Mouse (Mus musculus) erythroblast, embryonic 14.5 days (primary cell): ENCODE data around the gene Dynlrb1.

Experiments used
- GATA1 ChIP-seq: IDR thresholded peaks from 2 replicates; pipeline ENCODE4 v1.6.1; 2012; ENCODE audit warnings: low read length, inconsistent platforms, mixed read lengths
- TAL1 ChIP-seq: IDR thresholded peaks from 3 replicates; pipeline ENCODE4 v1.6.1; 2012; ENCODE audit warnings: low read length, inconsistent platforms, mixed read lengths

GRCm38 (mm10) chr2:155249588-155249987, 13.3 kb downstream of the Dynlrb1 start:
- TF ChIP-seq GATA1 (no peak), TAL1 (no peak)
